Mouse (Mus musculus) hindbrain, embryonic 13.5 days (tissue): Measurements from ENCODE around the gene Pcgf3. TPM values are rescaled to one million over a fixed set of nuclear protein-coding genes. Genes with fewer than 3 reads are reported as not detected.

Experiments used
- ATAC-seq: fragments of 200-750 bp; cut with Nextera tagmentation; 2 replicates; pipeline ENCODE4 v1.8.0; 2017; ENCODE audit warnings: moderate TSS enrichment; ENCODE audit not compliant: low FRiP score
- H3K27ac ChIP-seq: fragments of 300-500 bp; sonication (generic); 2 replicates; pipeline ENCODE4 v1.5.1; 2015; ENCODE audit warnings: inconsistent platforms, mild to moderate bottlenecking, moderate library complexity
- H3K27me3 ChIP-seq: fragments of 300-500 bp; sonication (generic); 2 replicates; pipeline ENCODE4 v1.6.1; 2015; ENCODE audit warnings: mild to moderate bottlenecking, inconsistent platforms
- H3K36me3 ChIP-seq: fragments of 300-500 bp; sonication (generic); 2 replicates; pipeline ENCODE4 v1.6.1; 2015; ENCODE audit warnings: mild to moderate bottlenecking, inconsistent platforms
- H3K4me1 ChIP-seq: fragments of 300-500 bp; sonication (generic); replicated peaks from 2 replicates; pipeline ENCODE4 v1.6.1; 2015; ENCODE audit warnings: inconsistent platforms
- H3K4me2 ChIP-seq: fragments of 300-500 bp; sonication (generic); 2 replicates; pipeline ENCODE4 v1.6.1; 2015; ENCODE audit warnings: inconsistent platforms, mild to moderate bottlenecking, moderate library complexity
- H3K4me3 ChIP-seq: fragments of 300-500 bp; sonication (generic); 2 replicates; pipeline ENCODE4 v1.5.1; 2015; ENCODE audit warnings: mild to moderate bottlenecking, inconsistent platforms
- H3K9ac ChIP-seq: fragments of 300-500 bp; sonication (generic); 2 replicates; pipeline ENCODE4 v1.6.1; 2015; ENCODE audit warnings: mild to moderate bottlenecking, inconsistent platforms
- H3K9me3 ChIP-seq: fragments of 300-500 bp; sonication (generic); 2 replicates; pipeline ENCODE4 v1.6.1; 2016; ENCODE audit warnings: inconsistent platforms
- WGBS: fragments of 180-500 bp; shearing (Covaris S2); methylation state at CpG from one replicate; pipeline ENCODE4 v1.1.7; 2015; 5-methylcytosine and 5-hydroxymethylcytosine counted together
- polyA plus RNA-seq: library from polyadenylated mRNA; unstranded; fragments of >200 nt; fragmentation: Nextera tagmentation; extraction: Ambion mirVana; gene quantifications from 2 replicates; pipeline ENCODE4 v1.2.1, GENCODE M21; 2015

The Pcgf3 gene
- polyA plus RNA-seq, 1 experiment from 2014 or later: 27.8 TPM

DNA sequence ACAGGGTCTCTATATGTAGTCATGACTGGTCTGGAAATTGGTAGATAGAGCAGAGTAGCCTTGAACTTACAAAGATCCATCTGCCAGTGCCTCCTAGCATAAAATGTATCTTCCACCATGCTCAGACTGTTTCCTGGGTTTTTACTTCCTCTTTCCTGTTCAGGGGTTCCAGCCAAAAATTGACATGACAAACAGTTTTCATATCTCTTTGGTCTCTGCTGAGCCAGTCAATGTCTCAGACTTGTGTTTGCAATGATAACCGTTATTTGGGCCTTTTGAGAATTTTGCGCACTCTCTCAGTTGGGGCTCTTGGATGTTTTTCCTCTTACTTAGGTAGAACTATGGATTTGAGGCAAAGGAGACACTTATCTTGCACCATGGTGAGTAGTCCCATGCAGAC lies 73.2 kb downstream of the Pcgf3 start:
- Histone ChIP-seq H3K9ac (no peak overlapping the region), H3K27ac (no peak overlapping the region), H3K4me1 (no peaks in the 10 kb centered on the region), H3K36me3 (peaks cover 27% of the 10 kb centered on the region), H3K4me2 (no peak overlapping the region), H3K27me3 (no peaks in the 10 kb centered on the region), H3K9me3 (peaks cover 13% of the 10 kb centered on the region; the same call in 1 of the 2 replicates), H3K4me3 (no peak overlapping the region)
- no peak for ATAC-seq
- 97% methylated on average over 2 of the region's 2 CpGs for WGBS

DNA sequence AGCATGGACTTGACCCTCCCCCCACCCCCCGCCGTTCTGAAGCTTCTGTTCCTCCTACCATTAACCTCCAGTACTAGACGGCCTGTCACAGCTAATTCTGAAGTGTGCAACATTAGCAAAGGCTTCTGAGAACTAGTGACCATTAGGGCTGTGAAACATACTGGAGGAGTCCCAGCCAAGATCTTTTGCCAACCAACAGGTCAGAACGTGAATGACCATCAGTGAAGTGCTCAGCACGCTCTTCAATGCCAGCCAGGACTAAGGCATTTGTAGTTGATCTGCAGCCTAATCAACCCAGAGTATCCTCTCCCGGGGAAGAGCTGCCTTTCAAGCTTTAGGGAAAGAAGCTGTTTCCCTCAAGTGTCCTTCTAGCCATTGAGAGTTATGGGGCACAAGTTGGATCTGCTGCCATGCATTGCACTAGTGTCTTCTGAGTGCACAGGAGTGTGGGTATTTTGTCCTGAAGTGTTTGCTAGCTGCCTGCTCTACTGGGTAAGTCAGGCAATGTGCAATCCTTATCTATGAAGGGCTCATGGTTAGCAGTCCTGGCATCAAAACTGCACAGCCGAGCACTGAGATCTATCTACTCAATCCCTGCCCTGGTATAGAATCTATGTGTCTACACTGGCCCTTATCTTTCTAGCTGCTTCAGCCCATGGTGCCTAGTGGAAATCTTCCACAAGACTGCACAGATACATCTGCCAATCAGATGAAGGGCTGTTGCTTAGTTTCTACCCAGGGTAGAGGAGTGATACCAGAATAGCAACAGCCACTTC lies 82.7 kb downstream of the Pcgf3 start:
- H3K36me3 ChIP-seq: peaks cover 37% of the 10 kb centered on the region
- no peak overlapping the region for H3K4me2 ChIP-seq
- no peaks in the 10 kb centered on the region for H3K9me3 ChIP-seq
- ATAC-seq: no peak
- WGBS: 80% methylated on average over 7 of the region's 7 CpGs
- no peak overlapping the region for H3K4me3 ChIP-seq
- peaks cover 11% of the 10 kb centered on the region for H3K4me1 ChIP-seq
- H3K27ac ChIP-seq: no peak overlapping the region
- H3K9ac ChIP-seq: no peak overlapping the region
- H3K27me3 ChIP-seq: peaks cover 17% of the 10 kb centered on the region

DNA sequence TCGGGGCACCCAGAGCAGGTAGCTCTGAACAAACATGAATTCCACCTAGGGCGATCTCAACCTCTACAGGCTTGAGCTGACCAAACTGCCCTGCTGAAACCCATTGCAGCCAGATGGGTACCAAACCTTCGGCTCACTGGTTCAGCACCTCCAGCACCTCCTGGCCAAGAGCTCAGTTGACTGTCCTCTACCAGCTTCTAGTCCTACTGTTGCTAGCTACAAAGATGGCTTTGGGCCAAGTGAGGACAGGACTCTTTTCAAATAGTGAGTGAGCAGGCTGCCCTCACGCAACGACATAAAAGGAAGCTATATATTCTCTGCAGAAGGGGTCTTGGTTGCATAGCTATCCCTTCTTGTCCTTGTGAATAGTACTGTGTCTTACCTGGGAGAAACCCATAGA lies 86.6 kb downstream of the Pcgf3 start:
- H3K27ac ChIP-seq: no peak overlapping the region
- 92% methylated on average over 5 of the region's 5 CpGs for WGBS
- H3K4me3 ChIP-seq: no peak overlapping the region
- ATAC-seq: no peak
- peaks cover 13% of the 10 kb centered on the region for H3K36me3 ChIP-seq
- H3K4me1 ChIP-seq: peaks cover 28% of the 10 kb centered on the region
- peaks cover 47% of the 10 kb centered on the region for H3K27me3 ChIP-seq
- no peaks in the 10 kb centered on the region for H3K9me3 ChIP-seq
- H3K4me2 ChIP-seq: no peak overlapping the region
- H3K9ac ChIP-seq: no peak overlapping the region

DNA sequence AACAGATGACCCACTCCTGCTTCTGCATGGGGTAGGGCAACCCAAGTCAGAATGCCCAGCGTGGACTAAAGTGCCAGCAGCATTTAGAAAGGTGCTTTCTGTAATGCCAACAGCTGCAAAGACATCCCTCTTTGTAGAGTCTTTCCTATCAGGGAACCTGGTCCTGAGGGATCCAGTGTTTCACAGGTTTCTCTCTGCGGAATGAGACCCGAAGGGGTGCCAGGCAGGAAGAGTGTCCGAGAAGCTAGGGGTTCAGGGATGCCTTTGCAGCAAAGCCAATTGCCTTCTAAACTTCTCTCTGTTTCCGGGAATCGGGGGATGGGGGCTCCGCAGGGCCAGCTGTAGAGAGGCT lies 88.1 kb downstream of the Pcgf3 start:
- peak overlapping the region; percentile 78 for H3K9ac ChIP-seq
- 19% methylated on average over 7 of the region's 7 CpGs for WGBS
- ATAC-seq: no peak

DNA sequence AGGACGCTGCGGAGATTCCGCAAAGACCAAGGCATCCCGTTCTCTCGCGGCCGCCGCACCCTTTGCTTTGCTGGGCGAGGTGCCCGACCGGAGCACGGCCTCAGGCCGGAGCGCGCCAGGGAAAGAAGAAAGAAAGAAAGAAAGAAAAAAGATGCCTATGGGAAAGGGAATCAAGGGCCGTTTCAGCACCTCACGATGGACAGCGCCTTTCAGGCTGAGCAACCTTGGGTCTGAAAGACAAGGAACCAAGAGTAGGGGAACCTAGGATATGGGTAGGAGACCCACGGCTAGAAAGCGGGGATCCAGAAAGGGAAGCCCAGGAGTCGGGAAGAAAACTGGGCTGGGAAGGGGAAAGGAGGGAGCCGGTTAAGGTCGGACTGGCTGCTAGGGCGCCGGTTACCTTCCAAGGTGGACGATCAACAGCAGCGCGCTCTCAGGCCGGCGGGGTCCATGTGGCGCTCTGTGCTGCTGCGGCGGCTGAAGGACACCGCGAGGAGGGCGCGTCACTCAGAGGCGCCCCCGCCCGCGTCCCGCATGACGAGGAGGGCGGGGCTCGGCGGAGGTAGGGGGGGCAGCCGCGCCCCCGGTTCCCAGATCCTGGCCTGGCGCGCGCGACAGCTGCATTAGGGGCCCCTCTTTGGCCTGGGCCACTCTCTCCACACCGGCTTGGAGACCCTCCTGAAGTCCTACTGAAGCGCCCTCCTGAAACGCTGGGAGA lies 88.6 kb downstream of the Pcgf3 start, which contains the start of gene Cplx1:
TSS of gene Cplx1 (minus strand) at position 536 of the 718 bp plus-strand sequence.
- peaks cover 28% of the 10 kb centered on the region for H3K4me1 ChIP-seq
- H3K27me3 ChIP-seq: peaks cover 51% of the 10 kb centered on the region
- H3K4me3 ChIP-seq: peak within 1 kb of the TSS; percentile 57
- peak within 1 kb of the TSS; percentile 76 for H3K4me2 ChIP-seq
- H3K9ac ChIP-seq: peak within 1 kb of the TSS; percentile 78
- no peaks in the 10 kb centered on the region for H3K9me3 ChIP-seq
- 0 out of 2 replicates have a peak, but pooled peaks cover under 1% of the 10 kb centered on the region for H3K36me3 ChIP-seq
- ATAC-seq: peak; percentile 95
- WGBS: under 1% methylated on average over 50 of the region's 56 CpGs
- peak within 1 kb of the TSS; percentile 87 for H3K27ac ChIP-seq

More for the DNA sequence above, 88.1 kb downstream of the Pcgf3 start:
- Histone ChIP-seq H3K4me1 (peaks cover 28% of the 10 kb centered on the region), H3K27ac (peak overlapping the region; percentile 87), H3K36me3 (peaks cover 5% of the 10 kb centered on the region; the same call in 1 of the 2 replicates), H3K27me3 (peaks cover 46% of the 10 kb centered on the region), H3K9me3 (no peaks in the 10 kb centered on the region), H3K4me3 (peak overlapping the region; percentile 57), H3K4me2 (peak overlapping the region; percentile 76)

DNA sequence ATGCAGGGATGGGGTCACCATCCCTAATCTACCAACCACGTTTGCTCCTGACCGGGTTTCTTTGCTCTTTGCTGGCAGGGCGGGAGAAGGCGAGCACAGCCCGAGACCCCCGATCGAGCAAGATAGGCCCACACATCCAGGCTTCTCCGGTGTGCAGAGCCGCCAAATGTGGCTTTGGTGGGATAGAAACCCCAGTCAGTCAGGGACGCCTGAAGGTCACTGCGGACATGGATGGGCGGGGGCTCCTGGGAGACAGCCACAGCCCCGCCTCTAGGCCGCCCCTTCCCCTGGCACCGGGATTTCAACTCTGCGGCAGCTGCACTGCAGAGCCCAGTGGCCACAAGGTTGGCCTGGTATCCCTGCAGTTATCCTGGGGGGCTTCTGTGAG lies 89.2 kb downstream of the Pcgf3 start:
- peaks cover 56% of the 10 kb centered on the region for H3K27me3 ChIP-seq
- peak; percentile 68 for ATAC-seq
- WGBS: 1% methylated on average over 16 of the region's 16 CpGs

DNA sequence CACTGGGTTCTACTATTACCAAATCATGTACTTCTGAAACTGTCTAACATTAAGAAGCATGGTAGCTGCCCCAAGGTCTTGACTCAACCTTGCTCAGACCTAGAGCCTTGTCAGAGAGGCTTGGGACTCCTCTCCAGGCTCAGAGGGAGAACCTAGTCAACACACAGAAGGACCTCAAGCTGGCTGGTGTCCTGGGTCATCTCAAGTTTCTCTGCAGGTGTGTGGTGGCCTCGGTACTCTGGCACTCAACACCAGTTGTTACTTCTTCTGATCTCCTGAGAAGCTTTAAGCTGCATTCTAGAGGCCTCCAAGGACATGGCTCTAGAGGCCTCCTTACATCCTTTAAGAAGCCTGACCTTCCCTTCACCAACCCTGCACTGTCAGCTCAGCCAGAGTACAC lies 93.0 kb downstream of the Pcgf3 start:
- ATAC-seq: no peak
- Histone ChIP-seq H3K27ac (no peak overlapping the region), H3K27me3 (peaks cover 40% of the 10 kb centered on the region), H3K4me3 (no peak overlapping the region), H3K9ac (no peak overlapping the region), H3K4me1 (peaks cover 14% of the 10 kb centered on the region), H3K9me3 (no peaks in the 10 kb centered on the region), H3K36me3 (no peaks in the 10 kb centered on the region), H3K4me2 (no peak overlapping the region)
- 92% methylated on average over 1 of the region's 1 CpGs for WGBS

More for the DNA sequence above, 89.2 kb downstream of the Pcgf3 start:
- peak overlapping the region; percentile 57 for H3K4me3 ChIP-seq
- H3K36me3 ChIP-seq: no peaks in the 10 kb centered on the region
- H3K4me1 ChIP-seq: peaks cover 28% of the 10 kb centered on the region
- peak overlapping the region; percentile 78 for H3K9ac ChIP-seq
- H3K9me3 ChIP-seq: no peaks in the 10 kb centered on the region
- peak overlapping the region; percentile 76 for H3K4me2 ChIP-seq
- peak overlapping the region; percentile 87 for H3K27ac ChIP-seq

Other genes starting within 250 kb of the Pcgf3 start
- 40.5 and 41.8 TPM in 2 replicates for gene Dr1, start 192.3 kb upstream of the Pcgf3 start, polyA plus RNA-seq
- gene Pigg, start 148.6 kb upstream of the Pcgf3 start, polyA plus RNA-seq: 5.4 and 5.9 TPM in 2 replicates
- gene Gm42517, start 93.3 kb upstream of the Pcgf3 start, polyA plus RNA-seq: 0.78 and 1.4 TPM in 2 replicates
- gene Pde6b, start 72.8 kb upstream of the Pcgf3 start, polyA plus RNA-seq: 0.16 and 0.22 TPM in 2 replicates
- gene Atp5k, start 26.8 kb upstream of the Pcgf3 start, polyA plus RNA-seq: 461 and 472 TPM in 2 replicates
- gene Mfsd7a, start 12.3 kb upstream of the Pcgf3 start, polyA plus RNA-seq: 0.17 and 0.19 TPM in 2 replicates
- gene Cplx1, start 88.8 kb downstream of the Pcgf3 start, polyA plus RNA-seq: 82.5 and 85.1 TPM in 2 replicates
- gene Gak, start 168.5 kb downstream of the Pcgf3 start, polyA plus RNA-seq: 48.8 and 49.1 TPM in 2 replicates
- 23.9 and 26.4 TPM in 2 replicates for gene Tmem175, start 168.5 kb downstream of the Pcgf3 start, polyA plus RNA-seq
- 9.8 and 12.3 TPM in 2 replicates for gene Idua, start 199.1 kb downstream of the Pcgf3 start, polyA plus RNA-seq
- gene Dgkq, start 208.4 kb downstream of the Pcgf3 start, polyA plus RNA-seq: 23.8 and 27.2 TPM in 2 replicates
- 2.0 and 2.7 TPM in 2 replicates for gene Slc26a1, start 214.3 kb downstream of the Pcgf3 start, polyA plus RNA-seq
- 4.7 and 5.8 TPM in 2 replicates for gene Fgfrl1, start 231.2 kb downstream of the Pcgf3 start, polyA plus RNA-seq